Mouse (Mus musculus): ENCODE measurements around the gene Armcx6.

The Armcx6 gene

GRCm38 (mm10) chrX:134717752-134718308, 33.4 kb downstream of the Armcx6 start, which contains the start of gene Armcx1:
Gene Armcx1 (plus strand): TSS chrX:134717963.
- H3K36me3 ChIP-seq (ENCODE audit: control insufficient read depth, insufficient read depth, low read length, poor library complexity, severe bottlenecking), result no peaks in the 10 kb centered on the region
- peak; percentile 6 for DNase-seq (ENCODE audit: low read depth, low spot score)
- H3K27me3 ChIP-seq (ENCODE audit: control insufficient read depth, insufficient read depth, low read length, poor library complexity, severe bottlenecking), result no peaks in the 10 kb centered on the region

- DNase-seq (ENCODE audit: low read depth, low spot score), result no peak
- H3K36me3 ChIP-seq (ENCODE audit: control insufficient read depth, insufficient read depth, low read length, poor library complexity, severe bottlenecking), result no peaks in the 10 kb centered on the region
- no peaks in the 10 kb centered on the region for H3K27me3 ChIP-seq (ENCODE audit: control insufficient read depth, insufficient read depth, low read length, poor library complexity, severe bottlenecking)
These were observed 34.4 kb downstream of the Armcx6 start for GRCm38 (mm10) chrX:134716863-134717262.
